Mouse (Mus musculus) kidney, adult 2 months (tissue): ENCODE results near the gene Clec4a3.

Source experiments
- CTCF ChIP-seq: fragments of 200-500 bp; conservative IDR thresholded peaks from 2 replicates; pipeline ENCODE4 v1.5.1; 2011; ENCODE audit warnings: low read depth, mild to moderate bottlenecking, control low read depth, low read length, moderate library complexity, mixed read lengths; ENCODE audit not compliant: insufficient read depth, insufficient read length
- POLR2A ChIP-seq: fragments of 200-500 bp; IDR thresholded peaks from one replicate; pipeline ENCODE4 v1.6.1; 2011; ENCODE audit warnings: low read depth, low read length, control low read depth

- TF ChIP-seq POLR2A (no peak), CTCF (no peak)
Measured at GRCm38 (mm10) chr6:122952401-122952800, at the start of gene Clec4a3.
